Mouse (Mus musculus) heart, embryonic 10.5 days (tissue): ENCODE measurements around the gene Catsper4. TPM values are rescaled to one million over a fixed set of nuclear protein-coding genes. Genes with fewer than 3 reads are reported as not detected.
A peak's percentile ranks its signal among the peaks of the same experiment; 100 is the strongest.

ENCODE experiments used
- DNase-seq: peaks from one replicate; pipeline ENCODE4 v3.0.0-alpha.2; 2017; ENCODE audit warnings: low spot score
- H3K27ac ChIP-seq: fragments of 300-500 bp; sonication (generic); 2 replicates; pipeline ENCODE4 v1.5.1; 2016; ENCODE audit warnings: mild to moderate bottlenecking
- H3K27me3 ChIP-seq: fragments of 300-500 bp; sonication (generic); 2 replicates; pipeline ENCODE4 v1.6.1; 2016; ENCODE audit warnings: mild to moderate bottlenecking; ENCODE audit not compliant: poor library complexity, insufficient read depth, severe bottlenecking
- H3K36me3 ChIP-seq: fragments of 300-500 bp; sonication (generic); 2 replicates; pipeline ENCODE4 v1.6.1; 2016; ENCODE audit warnings: mild to moderate bottlenecking, moderate library complexity
- H3K4me1 ChIP-seq: fragments of 300-500 bp; sonication (generic); 2 replicates; pipeline ENCODE4 v1.6.1; 2016; ENCODE audit warnings: mild to moderate bottlenecking
- H3K4me3 ChIP-seq: fragments of 300-500 bp; sonication (generic); 2 replicates; pipeline ENCODE4 v1.5.1; 2016; ENCODE audit warnings: mild to moderate bottlenecking, moderate library complexity
- H3K9me3 ChIP-seq: fragments of 300-500 bp; sonication (generic); 2 replicates; pipeline ENCODE4 v1.6.1; 2016; ENCODE audit warnings: mild to moderate bottlenecking, moderate library complexity
- whole genome bisulfite sequencing: fragments of 180-500 bp; shearing (Covaris S2); methylation state at CpG from one replicate; pipeline ENCODE4 v1.1.7; 2016; 5-methylcytosine and 5-hydroxymethylcytosine counted together
- polyA plus RNA-seq: library from polyadenylated mRNA; unstranded; fragments of >200 nt; fragmentation: Nextera tagmentation; extraction: Ambion mirVana; gene quantifications from 2 replicates; pipeline ENCODE4 v1.2.1, GENCODE M21; 2016

The Catsper4 gene
- polyA plus RNA-seq, 1 experiment from 2014 or later = not detected

- Histone ChIP-seq H3K36me3 (peaks cover 10% of the 10 kb centered on the region; the same call in 1 of the 2 replicates), H3K4me1 (peaks cover 38% of the 10 kb centered on the region), H3K27ac (peak within 1 kb of the TSS; percentile 89), H3K4me3 (peak within 1 kb of the TSS; percentile 98), H3K9me3 (no peaks in the 10 kb centered on the region), H3K27me3 (peaks cover 42% of the 10 kb centered on the region)
- WGBS = under 1% methylated on average over 60 of the region's 60 CpGs
- peak; percentile 96 for DNase-seq
These were observed 18.1 kb upstream of the Catsper4 start, which contains the start of gene Zfp593 for GRCm38 (mm10) chr4:134245148-134245843. Zfp593 (minus strand) TSS chr4:134245592.

- peaks cover 31% of the 10 kb centered on the region for H3K4me1 ChIP-seq
- peaks cover 30% of the 10 kb centered on the region for H3K27me3 ChIP-seq
- H3K27ac ChIP-seq = no peak within 1 kb of the TSS
- DNase-seq = no peak
- H3K9me3 ChIP-seq = no peaks in the 10 kb centered on the region
- H3K36me3 ChIP-seq = peaks cover 10% of the 10 kb centered on the region; the same call in 1 of the 2 replicates
- peak within 1 kb of the TSS; percentile 98 for H3K4me3 ChIP-seq
- WGBS = 89% methylated on average over 17 of the region's 17 CpGs
These were observed 16.5 kb upstream of the Catsper4 start, which contains the start of gene E130218I03Rik for GRCm38 (mm10) chr4:134243516-134244250. E130218I03Rik (plus strand) TSS chr4:134243662.

- Histone ChIP-seq H3K4me1 (peaks cover 24% of the 10 kb centered on the region), H3K9me3 (no peaks in the 10 kb centered on the region), H3K4me3 (peak overlapping the region; percentile 59), H3K27ac (no peak overlapping the region), H3K36me3 (peaks cover 4% of the 10 kb centered on the region; the same call in 1 of the 2 replicates), H3K27me3 (peaks cover 50% of the 10 kb centered on the region)
- no peak for DNase-seq
- 12% methylated on average over 10 of the region's 10 CpGs for WGBS
These were observed 11.5 kb upstream of the Catsper4 start for GRCm38 (mm10) chr4:134238686-134239085.

- no peak for DNase-seq
- H3K4me1 ChIP-seq = peaks cover 20% of the 10 kb centered on the region
- H3K4me3 ChIP-seq = peak within 1 kb of the TSS; percentile 59
- 1% methylated on average over 18 of the region's 18 CpGs for WGBS
- no peaks in the 10 kb centered on the region for H3K36me3 ChIP-seq
- H3K9me3 ChIP-seq = no peaks in the 10 kb centered on the region
- H3K27ac ChIP-seq = peak within 1 kb of the TSS; percentile 74
- peaks cover 54% of the 10 kb centered on the region for H3K27me3 ChIP-seq
These were observed 11.1 kb upstream of the Catsper4 start, which contains the start of gene Cnksr1 for GRCm38 (mm10) chr4:134238279-134238651. Cnksr1 (minus strand) TSS chr4:134238399.

GRCm38 (mm10) chr4:134237582-134238278 is 10.5 kb upstream of the Catsper4 start:
- Histone ChIP-seq H3K4me1 (peaks cover 20% of the 10 kb centered on the region), H3K9me3 (no peaks in the 10 kb centered on the region), H3K27ac (peak overlapping the region; percentile 74), H3K36me3 (no peaks in the 10 kb centered on the region), H3K4me3 (peak overlapping the region; percentile 59), H3K27me3 (peaks cover 60% of the 10 kb centered on the region)
- WGBS = 12% methylated on average over 18 of the region's 19 CpGs
- DNase-seq = no peak

GRCm38 (mm10) chr4:134234876-134235275 is 7.7 kb upstream of the Catsper4 start:
- H3K36me3 ChIP-seq = no peaks in the 10 kb centered on the region
- H3K4me1 ChIP-seq = peaks cover 24% of the 10 kb centered on the region
- WGBS = 71% methylated on average over 5 of the region's 5 CpGs
- H3K27me3 ChIP-seq = peaks cover 68% of the 10 kb centered on the region
- DNase-seq = no peak
- no peak overlapping the region for H3K4me3 ChIP-seq
- no peak overlapping the region for H3K27ac ChIP-seq
- H3K9me3 ChIP-seq = no peaks in the 10 kb centered on the region

- Histone ChIP-seq H3K4me3 (no peak overlapping the region), H3K27ac (no peak overlapping the region), H3K9me3 (no peaks in the 10 kb centered on the region), H3K36me3 (no peaks in the 10 kb centered on the region), H3K4me1 (peaks cover 8% of the 10 kb centered on the region), H3K27me3 (peaks cover 38% of the 10 kb centered on the region)
- no peak for DNase-seq
- 22% methylated on average over 8 of the region's 8 CpGs for WGBS
These were observed 3.2 kb upstream of the Catsper4 start for GRCm38 (mm10) chr4:134230431-134230830.

GRCm38 (mm10) chr4:134222793-134223600 is 4.2 kb downstream of the Catsper4 start:
- no peak for DNase-seq
- no peak overlapping the region; the same call in 1 of the 2 replicates for H3K27ac ChIP-seq
- 0 out of 2 replicates have a peak, but pooled peaks cover 9% of the 10 kb centered on the region for H3K4me1 ChIP-seq
- WGBS = 61% methylated on average over 11 of the region's 11 CpGs
- H3K4me3 ChIP-seq = no peak overlapping the region
- no peaks in the 10 kb centered on the region for H3K9me3 ChIP-seq
- H3K27me3 ChIP-seq = 0 out of 2 replicates have a peak, but pooled peaks cover 4% of the 10 kb centered on the region
- H3K36me3 ChIP-seq = no peaks in the 10 kb centered on the region

- Histone ChIP-seq H3K27ac (no peak overlapping the region), H3K36me3 (no peaks in the 10 kb centered on the region), H3K27me3 (no peaks in the 10 kb centered on the region), H3K4me1 (peaks cover 10% of the 10 kb centered on the region), H3K4me3 (no peak overlapping the region), H3K9me3 (no peaks in the 10 kb centered on the region)
- DNase-seq = no peak
- 53% methylated on average over 6 of the region's 6 CpGs for WGBS
These were observed 20.6 kb downstream of the Catsper4 start for GRCm38 (mm10) chr4:134206488-134207053.

- no peak for DNase-seq
- Histone ChIP-seq H3K9me3 (no peaks in the 10 kb centered on the region), H3K27me3 (no peaks in the 10 kb centered on the region), H3K36me3 (no peaks in the 10 kb centered on the region), H3K4me1 (peaks cover under 1% of the 10 kb centered on the region), H3K27ac (no peak overlapping the region), H3K4me3 (no peak overlapping the region)
- 75% methylated on average over 17 of the region's 17 CpGs for WGBS
These were observed 23.8 kb downstream of the Catsper4 start for GRCm38 (mm10) chr4:134203340-134203896.

GRCm38 (mm10) chr4:134202904-134203303 is 24.3 kb downstream of the Catsper4 start, which contains the start of gene Gm7534:
Gm7534 (minus strand) TSS chr4:134203004.
- no peak for DNase-seq
- Histone ChIP-seq H3K4me1 (no peaks in the 10 kb centered on the region), H3K9me3 (no peaks in the 10 kb centered on the region), H3K27ac (no peak within 1 kb of the TSS), H3K36me3 (no peaks in the 10 kb centered on the region), H3K27me3 (no peaks in the 10 kb centered on the region), H3K4me3 (no peak within 1 kb of the TSS)
- WGBS = 87% methylated on average over 4 of the region's 4 CpGs
